Mouse (Mus musculus): ENCODE measurements around the gene Sept11. TPM values are rescaled to one million over a fixed set of nuclear protein-coding genes. Genes with fewer than 3 reads are reported as not detected.

Gene Sept11
- total and polyA plus RNA-seq, 3 experiments, result 72.3 to 138 (median 78.5) TPM

DNA sequence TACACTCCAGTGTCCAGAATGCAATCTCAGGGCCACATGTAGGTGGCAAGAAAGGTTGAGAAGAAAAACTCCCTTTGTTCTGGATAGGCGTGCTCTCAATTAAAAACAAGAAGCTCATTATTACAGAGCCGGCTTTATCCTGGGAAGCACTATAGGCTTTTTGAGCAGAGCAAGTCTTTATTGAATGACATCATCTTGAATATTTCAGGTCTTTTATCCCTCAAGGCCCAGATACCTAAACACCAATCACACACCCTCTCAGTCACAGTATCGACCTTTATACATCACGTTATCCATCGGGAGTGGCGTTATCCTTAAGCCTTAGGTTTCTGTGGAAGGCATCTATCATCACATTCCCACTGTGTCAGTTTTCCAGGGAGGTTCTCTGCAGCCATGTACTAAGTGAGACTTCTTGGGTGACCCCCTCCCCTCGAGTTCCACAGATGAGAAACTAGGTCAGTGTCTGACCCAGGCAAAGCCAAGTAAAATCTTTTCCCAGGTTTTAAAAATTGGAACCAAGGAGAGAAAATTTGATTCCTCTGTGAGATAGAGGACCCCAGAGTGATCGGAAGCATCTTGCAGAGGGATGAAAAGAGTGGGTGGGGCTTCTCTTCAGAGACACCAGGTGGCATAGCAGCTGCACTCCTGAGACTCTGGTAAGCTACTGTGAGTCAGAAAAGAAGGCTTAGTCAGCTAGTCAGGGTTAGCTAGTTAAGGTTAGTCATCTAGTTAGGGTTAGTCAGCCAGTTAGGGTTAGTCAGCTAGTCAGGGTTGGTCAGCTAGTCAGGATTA, 39.4 kb upstream of the Sept11 start:
- in situ Hi-C loops (cut with MboI; ENCODE audit: low pct_ligation_motif_present, low pct_unique_long_range_greater_than_20kb, low sequenced_read_pairs), result no loop called here
- H3K9me3 ChIP-seq (replicated peaks; ENCODE audit: low read length), result no peaks in the 10 kb centered on the region

DNA sequence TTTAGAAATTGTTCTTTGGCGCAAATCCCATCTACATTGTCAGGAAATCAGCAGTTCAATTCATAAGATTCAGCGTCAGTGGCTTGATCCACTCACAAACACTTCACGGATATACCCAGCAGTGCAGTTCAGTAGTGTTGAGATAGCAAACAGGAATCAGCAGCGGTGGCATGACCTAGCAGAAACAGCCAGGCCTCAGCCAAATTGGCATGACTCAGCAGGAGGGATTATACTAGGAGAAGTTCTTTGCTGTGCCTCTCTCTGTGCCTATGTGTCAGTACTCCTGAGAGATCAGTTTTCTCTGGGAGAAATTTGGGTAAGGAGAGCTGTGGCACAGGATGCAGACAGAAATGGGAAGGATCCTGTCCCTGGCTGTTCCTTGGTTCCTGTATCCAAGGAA, 32.4 kb upstream of the Sept11 start:
- H3K79me2 ChIP-seq (replicated peaks; ENCODE audit: control insufficient read depth, extremely low read depth, insufficient read depth, poor library complexity, severe bottlenecking), result no peaks in the 10 kb centered on the region
- H3K27ac ChIP-seq (ENCODE audit: insufficient read depth, low read depth), result no peak overlapping the region
- no peaks in the 10 kb centered on the region for H3K27me3 ChIP-seq (replicated peaks)
- H3K4me2 ChIP-seq (ENCODE audit: insufficient read depth, low read depth, poor library complexity, severe bottlenecking), result no peak overlapping the region
- DNase-seq (ENCODE audit: extremely low read depth), result no peak
- no peaks in the 10 kb centered on the region for H3K36me3 ChIP-seq (replicated peaks in 1 of 2; ENCODE audit: control insufficient read depth in 1 of 2, insufficient read depth in 1 of 2, low read length in 1 of 2)
- no peak overlapping the region for H3K4me3 ChIP-seq (replicated peaks in 1 of 3; ENCODE audit: low read depth in 2 of 3, low read length in 2 of 3, poor library complexity in 1 of 3)
- no peaks in the 10 kb centered on the region for H3K9me3 ChIP-seq (replicated peaks; ENCODE audit: low read length)
- TF ChIP-seq MAX (IDR thresholded peaks at IDR 0.05; ENCODE audit: low read length) (no peak), EP300 (IDR thresholded peaks at IDR 0.05; ENCODE audit: low read length) (no peak), IRF4 (IDR thresholded peaks at IDR 0.05; ENCODE audit: low read depth, low read length) (no peak), CHD2 (IDR thresholded peaks at IDR 0.05; ENCODE audit: low read length) (no peak), USF1 (IDR thresholded peaks at IDR 0.05; ENCODE audit: low read depth, low read length) (no peak), E2F4 (IDR thresholded peaks at IDR 0.05; ENCODE audit: insufficient replicate concordance, low read depth, low read length) (no peak)
- dilution Hi-C loops (cut with MboI; ENCODE audit: extremely low pct_ligation_motif_present, extremely low pct_unique_long_range_greater_than_20kb, low sequenced_read_pairs), result no loop called here
- H3K4me1 ChIP-seq (ENCODE audit: control insufficient read depth in 1 of 2, insufficient read depth in 2 of 2), result no peaks in the 10 kb centered on the region
- H3K9ac ChIP-seq (ENCODE audit: insufficient read depth, low read depth), result no peak overlapping the region
- in situ Hi-C loops (cut with MboI; ENCODE audit: low pct_ligation_motif_present, low pct_unique_long_range_greater_than_20kb, low sequenced_read_pairs), result no loop called here

More for the DNA sequence above, 39.4 kb upstream of the Sept11 start:
- Histone ChIP-seq H3K27me3 (replicated peaks) (peaks cover 2% of the 10 kb centered on the region), H3K4me2 (ENCODE audit: insufficient read depth, low read depth, poor library complexity, severe bottlenecking) (no peak overlapping the region), H3K4me1 (ENCODE audit: control insufficient read depth in 1 of 2, insufficient read depth in 2 of 2) (no peaks in the 10 kb centered on the region), H3K4me3 (replicated peaks in 1 of 3; ENCODE audit: low read depth in 2 of 3, low read length in 2 of 3, poor library complexity in 1 of 3) (no peak overlapping the region), H3K9ac (ENCODE audit: insufficient read depth, low read depth) (no peak overlapping the region), H3K27ac (ENCODE audit: insufficient read depth, low read depth) (no peak overlapping the region), H3K79me2 (replicated peaks; ENCODE audit: control insufficient read depth, extremely low read depth, insufficient read depth, poor library complexity, severe bottlenecking) (no peaks in the 10 kb centered on the region), H3K36me3 (replicated peaks in 1 of 2; ENCODE audit: control insufficient read depth in 1 of 2, insufficient read depth in 1 of 2, low read length in 1 of 2) (no peaks in the 10 kb centered on the region)
- dilution Hi-C loops (cut with MboI; ENCODE audit: extremely low pct_ligation_motif_present, extremely low pct_unique_long_range_greater_than_20kb, low sequenced_read_pairs), result no loop called here
- TF ChIP-seq CTCF (conservative IDR thresholded peaks at IDR 0.05 in 1 of 2, IDR thresholded peaks at IDR 0.05 in 1 of 2; ENCODE audit: low read depth in 2 of 2, low read length in 2 of 2) (peak in 1 of 2 experiments; percentile 56; a peak in 2 of 4 replicates), POLR2AphosphoS2 (IDR thresholded peaks at IDR 0.05; ENCODE audit: low read depth, low read length) (no peak), ZC3H11A (IDR thresholded peaks at IDR 0.05; ENCODE audit: low read depth, low read length) (no peak), ELF1 (IDR thresholded peaks at IDR 0.05; ENCODE audit: low read depth, low read length) (no peak), SMC3 (IDR thresholded peaks at IDR 0.05; ENCODE audit: low read depth, low read length) (peak; percentile 58), POLR2A (IDR thresholded peaks at IDR 0.05; ENCODE audit: low read depth, low read length) (no peak), CHD2 (IDR thresholded peaks at IDR 0.05; ENCODE audit: low read length) (no peak), MYC (IDR thresholded peaks at IDR 0.05; ENCODE audit: low read depth, low read length) (no peak), ZMIZ1 (IDR thresholded peaks at IDR 0.05; ENCODE audit: low read depth, low read length) (no peak), TCF12 (IDR thresholded peaks at IDR 0.05; ENCODE audit: low read depth, low read length) (no peak), RAD21 (IDR thresholded peaks at IDR 0.05; ENCODE audit: low read depth, low read length) (peak; percentile 52), MAX (IDR thresholded peaks at IDR 0.05; ENCODE audit: low read length) (no peak), TBP (conservative IDR thresholded peaks at IDR 0.05; ENCODE audit: low read depth, low read length) (no peak), MEF2A (IDR thresholded peaks at IDR 0.05; ENCODE audit: borderline replicate concordance, low read depth, low read length) (no peak), HCFC1 (IDR thresholded peaks at IDR 0.05; ENCODE audit: low read depth, low read length) (no peak)
- DNase-seq (ENCODE audit: extremely low read depth), result peak; percentile 19

All from CH12.LX (cell line).